Mouse (Mus musculus) embryonic stem cell, embryonic (primary cell): ENCODE measurements around the gene Exoc8.

Experiments
- CTCF ChIA-PET, 4 experiments: fragments of 300-600 bp in 2 of 4; fragments of 350-600 bp in 2 of 4; sonication (Branson Sonifier 250); formaldehyde crosslinking; loops; one replicate each; lab custom pipeline; 2022; ENCODE audit warnings: inconsistent platforms in 2 of 4; lab: Charles Lee
- POLR2A ChIA-PET, 4 experiments: fragments of 300-600 bp in 2 of 4; fragments of 350-600 bp in 2 of 4; sonication (Branson Sonifier 250); formaldehyde crosslinking; loops; one replicate each; lab custom pipeline; 2022; ENCODE audit warnings: antibody characterized with exemption in 4 of 4, inconsistent platforms in 1 of 4; lab: Charles Lee

The Exoc8 gene

GRCm38 (mm10) chr8:124872690-124873089 is 24.8 kb downstream of the Exoc8 start:
- CTCF ChIA-PET = interaction anchor here in 3 of 4 experiments (0.6 to 1.7 kb wide), 11 partner anchors 9 to 389 kb away, joined by 3 to 7 read pairs (median 3); partner anchors contain the start of gene 2310022B05Rik (in 1 of the 3)
- POLR2A ChIA-PET = interaction anchor here in 2 of 4 experiments (0.5 to 6.0 kb wide), 8 partner anchors 10 to 985 kb away, joined by 3 to 48 read pairs (median 7); partner anchors contain the start of genes 2810004N23Rik (in 2 of the 2) and Gnpat (in 2 of the 2)

GRCm38 (mm10) chr8:124872081-124872480 is 25.4 kb downstream of the Exoc8 start:
- ChIA-PET CTCF (interaction anchor here in 3 of 4 experiments (0.6 to 1.7 kb wide), 16 partner anchors 9 to 388 kb away, joined by 3 to 7 read pairs (median 3); partner anchors contain the start of gene 2310022B05Rik (in 1 of the 3)), POLR2A (interaction anchor here in 3 of 4 experiments (0.6 to 6.0 kb wide), 14 partner anchors 10 to 985 kb away, joined by 3 to 48 read pairs (median 4); partner anchors contain the start of genes 2810004N23Rik (in 2 of the 3) and Gnpat (in 2 of the 3))

- POLR2A ChIA-PET = interaction anchor here in 3 of 4 experiments (0.6 to 6.0 kb wide), 14 partner anchors 9 to 154 kb away, joined by 3 to 48 read pairs (median 4); partner anchors contain the start of genes 2810004N23Rik (in 2 of the 3) and Gnpat (in 2 of the 3)
- CTCF ChIA-PET = interaction anchor here in 3 of 4 experiments (0.6 to 1.7 kb wide), 14 partner anchors 9 to 213 kb away, joined by 3 to 6 read pairs (median 3); partner anchors contain the start of gene 2310022B05Rik (in 2 of the 3)
Measured at GRCm38 (mm10) chr8:124871474-124871873, 26.0 kb downstream of the Exoc8 start.

GRCm38 (mm10) chr8:124869708-124870107 is 27.8 kb downstream of the Exoc8 start:
- ChIA-PET POLR2A (interaction anchor here in 2 of 4 experiments (0.5 to 6.0 kb wide), 6 partner anchors 8 to 184 kb away, joined by 3 to 48 read pairs (median 4); partner anchors contain the start of genes 2810004N23Rik (in 1 of the 2) and Gnpat (in 1 of the 2)), CTCF (interaction anchor here in 1 of 4 experiments (0.6 kb wide), 1 partner anchor 10 kb away, joined by 4 read pairs; no protein-coding TSS in a partner anchor)

GRCm38 (mm10) chr8:124867126-124867525 is 30.4 kb downstream of the Exoc8 start:
- ChIA-PET CTCF (no interaction called here), POLR2A (interaction anchor here in 2 of 4 experiments (0.6 kb wide), 2 partner anchors 168 to 468 kb away, joined by 3 read pairs; no protein-coding TSS in a partner anchor)

- ChIA-PET POLR2A (interaction anchor here in 2 of 4 experiments (0.5 to 0.6 kb wide), 3 partner anchors 168 to 1887 kb away, joined by 3 read pairs; no protein-coding TSS in a partner anchor), CTCF (no interaction called here)
Measured at GRCm38 (mm10) chr8:124866669-124867068, 30.8 kb downstream of the Exoc8 start.

- POLR2A ChIA-PET = interaction anchor here in 2 of 4 experiments (0.7 to 4.8 kb wide), 7 partner anchors 8 to 85 kb away, joined by 3 to 48 read pairs (median 5); partner anchors contain the start of genes Egln1 (in 1 of the 2) and Trim67 (in 1 of the 2)
- CTCF ChIA-PET = interaction anchor here in 1 of 4 experiments (1.0 kb wide), 1 partner anchor 69 kb away, joined by 3 read pairs; no protein-coding TSS in a partner anchor
Measured at GRCm38 (mm10) chr8:124863729-124864128, 33.8 kb downstream of the Exoc8 start.

- CTCF ChIA-PET = interaction anchor here in 2 of 4 experiments (1.0 to 1.4 kb wide), 3 partner anchors 16 to 183 kb away, joined by 3 read pairs; no protein-coding TSS in a partner anchor
- POLR2A ChIA-PET = interaction anchor here in 3 of 4 experiments (0.6 to 4.8 kb wide), 13 partner anchors 9 to 707 kb away, joined by 3 to 48 read pairs (median 5); partner anchors contain the start of genes Egln1 (in 1 of the 3) and Trim67 (in 1 of the 3)
Measured at GRCm38 (mm10) chr8:124863163-124863677, 34.3 kb downstream of the Exoc8 start.

- CTCF ChIA-PET = interaction anchor here in 3 of 4 experiments (0.5 to 1.4 kb wide), 6 partner anchors 9 to 199 kb away, joined by 3 to 6 read pairs (median 4); no protein-coding TSS in a partner anchor
- POLR2A ChIA-PET = interaction anchor here (0.6 to 4.8 kb wide), 25 partner anchors 9 to 707 kb away, joined by 3 to 48 read pairs (median 4); partner anchors contain the start of genes Egln1 (in 1 of the 4) and Trim67 (in 1 of the 4)
Measured at GRCm38 (mm10) chr8:124862321-124863162, 35.0 kb downstream of the Exoc8 start, which contains the start of the genes Gnpat and 2810004N23Rik. TSS of gene Gnpat (plus strand) at chr8:124863033. TSS of gene 2810004N23Rik (minus strand) at chr8:124863120.

- ChIA-PET POLR2A (interaction anchor here in 3 of 4 experiments (0.6 to 4.8 kb wide), 11 partner anchors 12 to 70 kb away, joined by 3 to 48 read pairs (median 5); no protein-coding TSS in a partner anchor), CTCF (interaction anchor here (0.5 to 1.6 kb wide), 13 partner anchors 10 to 990 kb away, joined by 3 to 11 read pairs (median 4); no protein-coding TSS in a partner anchor)
Measured at GRCm38 (mm10) chr8:124860188-124860587, 37.3 kb downstream of the Exoc8 start.

GRCm38 (mm10) chr8:124859466-124859865 is 38.0 kb downstream of the Exoc8 start:
- ChIA-PET CTCF (interaction anchor here (0.5 to 1.6 kb wide), 19 partner anchors 10 to 1624 kb away, joined by 3 to 11 read pairs (median 4); partner anchors contain the start of gene Spata2l (in 1 of the 4)), POLR2A (interaction anchor here in 3 of 4 experiments (0.6 to 4.8 kb wide), 17 partner anchors 9 to 339 kb away, joined by 3 to 48 read pairs (median 5); partner anchors contain the start of gene Cog2 (in 1 of the 3))

- CTCF ChIA-PET = interaction anchor here in 1 of 4 experiments (0.6 kb wide), 1 partner anchor 92 kb away, joined by 3 read pairs; no protein-coding TSS in a partner anchor
Measured at GRCm38 (mm10) chr8:124853511-124853910, 44.0 kb downstream of the Exoc8 start.

GRCm38 (mm10) chr8:124845573-124845972 is 51.9 kb downstream of the Exoc8 start:
- POLR2A ChIA-PET = interaction anchor here in 2 of 4 experiments (1.0 to 3.1 kb wide), 5 partner anchors 9 to 15 kb away, joined by 4 to 21 read pairs (median 5); partner anchors contain the start of genes 2810004N23Rik (in 1 of the 2) and Gnpat (in 1 of the 2)
- CTCF ChIA-PET = no interaction called here

More at GRCm38 (mm10) chr8:124853511-124853910, 44.0 kb downstream of the Exoc8 start:
- POLR2A ChIA-PET = interaction anchor here in 2 of 4 experiments (1.2 to 4.0 kb wide), 5 partner anchors 8 to 18 kb away, joined by 4 to 21 read pairs (median 5); no protein-coding TSS in a partner anchor

- ChIA-PET POLR2A (interaction anchor here in 3 of 4 experiments (0.6 to 3.1 kb wide), 6 partner anchors 9 to 1741 kb away, joined by 3 to 21 read pairs (median 5); partner anchors contain the start of genes 2810004N23Rik (in 1 of the 3) and Gnpat (in 1 of the 3)), CTCF (interaction anchor here in 2 of 4 experiments (0.6 to 1.4 kb wide), 3 partner anchors 9 to 44 kb away, joined by 3 to 7 read pairs (median 3); no protein-coding TSS in a partner anchor)
Measured at GRCm38 (mm10) chr8:124845131-124845530, 52.4 kb downstream of the Exoc8 start.
